Mouse (Mus musculus) heart, adult 2 months (tissue): Measurements from ENCODE around the gene Crip2. TPM values are rescaled to one million over a fixed set of nuclear protein-coding genes. Genes with fewer than 3 reads are reported as not detected.

Source experiments
- DNase-seq, 2 experiments: peaks; one replicate each; pipeline ENCODE4 v3.0.0; 2021
- H3K27ac ChIP-seq: fragments of 200-600 bp; 2 replicates; pipeline ENCODE4 v1.8.1; 2022
- H3K27me3 ChIP-seq: fragments of 200-500 bp; 2 replicates; pipeline ENCODE4 v1.6.1; 2012; ENCODE audit warnings: mild to moderate bottlenecking, low read length, inconsistent platforms, mixed read lengths; ENCODE audit not compliant: control insufficient read depth, insufficient read depth
- H3K36me3 ChIP-seq: fragments of 200-500 bp; 2 replicates; pipeline ENCODE4 v1.6.1; 2012; ENCODE audit warnings: low read length, inconsistent platforms; ENCODE audit not compliant: control insufficient read depth, insufficient read depth
- H3K4me1 ChIP-seq: fragments of 200-500 bp; 2 replicates; pipeline ENCODE4 v1.6.1; 2011; ENCODE audit warnings: low read length; ENCODE audit not compliant: control insufficient read depth, insufficient read depth
- H3K4me3 ChIP-seq: fragments of 200-600 bp; 2 replicates; pipeline ENCODE4 v1.8.1; 2022
- H3K79me2 ChIP-seq: fragments of 200-500 bp; replicated peaks from 2 replicates; pipeline ENCODE4 v1.6.1; 2012; ENCODE audit warnings: mild to moderate bottlenecking, inconsistent platforms, low read length, moderate library complexity, mixed read lengths; ENCODE audit not compliant: control insufficient read depth, insufficient read depth
- H3K9ac ChIP-seq: fragments of 200-500 bp; 2 replicates; pipeline ENCODE4 v1.6.1; 2012; ENCODE audit warnings: low read depth, mild to moderate bottlenecking, control low read depth, inconsistent platforms, low read length, mixed read lengths
- CTCF ChIP-seq: fragments of 200-600 bp; IDR thresholded peaks from 2 replicates; pipeline ENCODE4 v1.8.1; 2022; ENCODE audit warnings: antibody characterized with exemption, mild to moderate bottlenecking, moderate library complexity
- EP300 ChIP-seq: fragments of 200-500 bp; IDR thresholded peaks from 2 replicates; pipeline ENCODE4 v1.6.1; 2011; ENCODE audit warnings: low read depth, low read length, control low read depth; ENCODE audit not compliant: insufficient read depth
- POLR2A ChIP-seq: fragments of 200-500 bp; IDR thresholded peaks from 2 replicates; pipeline ENCODE4 v1.6.1; 2011; ENCODE audit warnings: mild to moderate bottlenecking, low read depth, low read length, control low read depth; ENCODE audit not compliant: insufficient read depth
- WGBS: fragments of 180-500 bp; shearing (Covaris S2); methylation state at CpG from one replicate; pipeline ENCODE4 v1.1.7; 2018; 5-methylcytosine and 5-hydroxymethylcytosine counted together
- intact Hi-C: fragments of 180-260 bp; cut with DNase I; formaldehyde crosslinking; loops from one replicate; pipeline ENCODE4 v1.15.1; 2025
- polyA plus RNA-seq: library from polyadenylated mRNA; depleted of rRNA; stranded (reverse); fragments of >200 nt; gene quantifications from 2 replicates; pipeline ENCODE4 v1.2.3, GENCODE M21; 2012; rRNA removed
- total RNA-seq, 2 experiments: library from RNA; stranded (reverse); gene quantifications; 2 replicates each; pipeline ENCODE4 v1.2.3; 2021

Gene Crip2
- total and polyA plus RNA-seq, 3 experiments = 1,390 to 3,159 (median 1,660) TPM

DNA sequence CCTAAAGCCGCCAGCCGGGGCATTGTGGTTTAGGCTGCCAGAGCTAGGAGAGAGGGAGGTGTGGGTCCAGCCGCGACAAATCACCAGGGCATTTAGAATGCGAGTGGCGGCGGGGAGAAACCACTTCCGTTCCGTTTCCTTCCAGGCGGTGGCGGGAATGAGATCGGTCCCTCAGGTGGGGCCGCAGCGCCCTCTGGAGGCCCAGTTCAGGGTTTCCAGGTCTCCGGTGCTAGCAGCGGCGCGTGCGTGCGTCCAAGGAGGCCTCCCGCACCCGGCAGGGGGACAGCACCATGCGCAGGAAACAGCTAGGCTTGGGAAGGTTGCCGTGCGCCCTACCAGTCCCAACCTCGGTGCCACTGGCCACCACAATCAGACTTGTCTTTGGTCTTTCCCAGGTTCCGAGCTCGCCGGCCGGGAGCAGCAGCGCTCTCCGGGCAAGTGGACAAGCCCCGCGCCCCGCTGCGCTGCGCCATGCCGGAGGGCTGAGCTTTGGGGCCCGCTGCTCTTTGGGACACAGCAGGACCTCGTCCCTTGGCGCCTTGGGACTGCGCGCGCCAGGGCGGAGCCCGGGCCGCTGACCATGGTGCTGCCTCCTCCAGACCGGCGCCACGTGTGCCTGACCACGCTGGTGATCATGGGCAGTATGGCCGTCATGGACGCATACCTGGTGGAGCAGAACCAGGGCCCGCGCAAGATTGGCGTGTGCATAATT is 47.7 kb downstream of the Crip2 start:
- no peaks in the 10 kb centered on the region for H3K4me1 ChIP-seq
- no peaks in the 10 kb centered on the region for H3K79me2 ChIP-seq
- TF ChIP-seq EP300 = no peak
- TF ChIP-seq CTCF = peak; percentile 77
- 6% methylated on average over 56 of the region's 56 CpGs for WGBS
- H3K9ac ChIP-seq = no peak overlapping the region
- DNase-seq = peak; percentile 60 to 67
- peaks cover 15% of the 10 kb centered on the region for H3K27me3 ChIP-seq
- no peak overlapping the region for H3K4me3 ChIP-seq
- H3K36me3 ChIP-seq = no peaks in the 10 kb centered on the region
- no peak overlapping the region for H3K27ac ChIP-seq
- intact Hi-C loops = no loop called here

DNA sequence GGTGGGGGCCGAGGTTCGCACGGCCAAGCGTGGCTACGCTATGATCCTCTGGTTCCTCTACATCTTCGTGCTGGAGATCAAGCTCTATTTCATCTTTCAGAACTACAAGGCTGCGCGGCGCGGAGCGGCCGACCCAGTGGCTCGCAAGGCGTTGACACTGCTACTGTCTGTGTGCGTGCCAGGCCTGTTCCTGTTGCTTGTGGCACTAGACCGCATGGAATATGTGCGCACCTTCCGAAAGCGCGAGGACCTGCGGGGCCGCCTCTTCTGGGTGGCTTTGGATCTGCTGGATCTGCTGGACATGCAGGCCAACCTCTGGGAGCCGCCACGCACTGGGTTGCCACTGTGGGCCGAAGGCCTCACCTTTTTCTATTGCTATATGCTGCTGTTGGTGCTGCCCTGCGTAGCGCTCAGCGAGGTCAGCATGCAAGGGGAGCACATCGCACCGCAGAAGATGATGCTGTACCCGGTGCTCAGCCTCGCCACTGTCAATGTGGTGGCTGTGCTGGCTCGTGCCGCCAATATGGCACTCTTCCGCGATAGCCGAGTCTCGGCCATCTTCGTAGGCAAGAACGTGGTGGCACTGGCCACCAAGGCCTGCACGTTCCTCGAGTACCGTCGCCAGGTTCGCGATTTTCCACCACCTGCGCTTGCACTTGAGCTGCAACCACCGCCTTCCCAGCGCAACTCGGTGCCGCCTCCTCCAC is 48.5 kb downstream of the Crip2 start:
- Histone ChIP-seq H3K36me3 (no peaks in the 10 kb centered on the region), H3K79me2 (no peaks in the 10 kb centered on the region), H3K9ac (no peak overlapping the region), H3K4me1 (no peaks in the 10 kb centered on the region), H3K27ac (no peak overlapping the region), H3K27me3 (peaks cover 15% of the 10 kb centered on the region), H3K4me3 (no peak overlapping the region)
- intact Hi-C loops = no loop called here
- DNase-seq = no peak
- TF ChIP-seq EP300 (no peak), CTCF (no peak), POLR2A (no peak)
- 84% methylated on average over 51 of the region's 51 CpGs for WGBS

DNA sequence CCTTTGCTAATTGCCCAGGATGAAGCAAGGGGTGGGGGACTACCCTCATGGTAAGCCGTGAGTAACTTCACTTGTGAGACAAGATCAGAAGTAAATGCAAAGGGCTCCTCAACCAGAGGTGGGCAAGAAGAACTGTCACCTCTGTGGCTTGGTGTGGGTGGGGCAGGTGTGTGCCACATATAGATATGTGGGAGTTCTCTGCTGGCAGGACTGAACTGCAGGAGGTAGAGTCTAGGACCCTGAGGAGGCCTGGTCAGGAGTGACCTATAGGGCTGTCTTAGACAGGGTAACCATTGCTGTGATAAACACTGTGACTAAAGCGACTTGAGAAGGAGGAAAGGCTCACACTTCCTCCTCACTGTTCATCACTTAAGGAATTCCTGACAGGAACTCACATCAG is 53.4 kb downstream of the Crip2 start:
- Histone ChIP-seq H3K36me3 (no peaks in the 10 kb centered on the region), H3K27ac (no peak overlapping the region), H3K9ac (no peak overlapping the region), H3K27me3 (peaks cover 3% of the 10 kb centered on the region; the same call in 1 of the 2 replicates), H3K79me2 (no peaks in the 10 kb centered on the region), H3K4me1 (no peaks in the 10 kb centered on the region), H3K4me3 (no peak overlapping the region)
- no peak for TF ChIP-seq POLR2A
- TF ChIP-seq CTCF = no peak
- no peak for TF ChIP-seq EP300
- 40% methylated on average over 2 of the region's 2 CpGs for WGBS
- intact Hi-C loops = no loop called here
- DNase-seq = no peak

Other genes starting within 250 kb of the Crip2 start
- gene Jag2, start 210.5 kb upstream of the Crip2 start, total RNA-seq = 10 to 100 TPM; 25.4 to 27.4 TPM
- gene Jag2, start 210.5 kb upstream of the Crip2 start, polyA plus RNA-seq = 34.4 and 35.5 TPM in 2 replicates
- 1 to 10 TPM; 5.7 to 8.6 TPM for gene Nudt14, start 198.1 kb upstream of the Crip2 start, total RNA-seq
- gene Nudt14, start 198.1 kb upstream of the Crip2 start, polyA plus RNA-seq = 11.4 and 14.8 TPM in 2 replicates
- gene Btbd6, start 163.8 kb upstream of the Crip2 start, total RNA-seq = 10 to 100 TPM; 21.8 to 24.3 TPM
- gene Btbd6, start 163.8 kb upstream of the Crip2 start, polyA plus RNA-seq = 26.7 and 27.4 TPM in 2 replicates
- 10 to 100 TPM; 22.3 to 25.1 TPM for gene Brf1, start 139.5 kb upstream of the Crip2 start, total RNA-seq
- 22.4 and 29.3 TPM in 2 replicates for gene Brf1, start 139.5 kb upstream of the Crip2 start, polyA plus RNA-seq
- 10 to 100 TPM; 34.9 to 37.5 TPM for gene Pacs2, start 125.7 kb upstream of the Crip2 start, total RNA-seq
- 34.8 and 37.4 TPM in 2 replicates for gene Pacs2, start 125.7 kb upstream of the Crip2 start, polyA plus RNA-seq
- under 1 TPM; 0.21 to 0.27 TPM for gene Tex22, start 65.7 kb upstream of the Crip2 start, total RNA-seq
- 0.50 TPM in 1 of 2 replicates, not detected in the other for gene Tex22, start 65.7 kb upstream of the Crip2 start, polyA plus RNA-seq
- 10 to 100 TPM; 44.8 to 54.8 TPM for gene Mta1, start 42.0 kb upstream of the Crip2 start, total RNA-seq
- 35.4 and 42.4 TPM in 2 replicates for gene Mta1, start 42.0 kb upstream of the Crip2 start, polyA plus RNA-seq
- 100 to 1,000 TPM; 194 to 200 TPM for gene Crip1, start 6.1 kb downstream of the Crip2 start, total RNA-seq
- 429 and 531 TPM in 2 replicates for gene Crip1, start 6.1 kb downstream of the Crip2 start, polyA plus RNA-seq
- under 1 TPM; 0.34 to 0.52 TPM for gene Tedc1, start 16.2 kb downstream of the Crip2 start, total RNA-seq
- gene Tedc1, start 16.2 kb downstream of the Crip2 start, polyA plus RNA-seq = 0.45 and 0.67 TPM in 2 replicates
- gene Tmem121, start 45.7 kb downstream of the Crip2 start, total RNA-seq = under 1 TPM in 1 of 2 experiments, not detected in 1; 0.18 TPM
- 0.41 TPM in 1 of 2 replicates, not detected in the other for gene Tmem121, start 45.7 kb downstream of the Crip2 start, polyA plus RNA-seq